Mouse (Mus musculus): ENCODE results near the gene Dscaml1. TPM values are rescaled to one million over a fixed set of nuclear protein-coding genes. Genes with fewer than 3 reads are reported as not detected.

The Dscaml1 gene
- polyA plus RNA-seq, 1 experiment from 2014 or later = 0.17 TPM

- TF ChIP-seq EP300 (optimal IDR thresholded peaks at IDR 0.05) = no peak
- TF ChIP-seq CTCF (IDR thresholded peaks at IDR 0.05; ENCODE audit: low read depth) = no peak
- Histone ChIP-seq H3K27ac (replicated peaks) (no peak overlapping the region), H3K9me3 (ENCODE audit: control insufficient read depth, low read length) (no peaks in the 10 kb centered on the region), H3K9ac (ENCODE audit: low read length) (no peak overlapping the region), H3K4me1 (replicated peaks; ENCODE audit: control insufficient read depth, insufficient read depth) (no peaks in the 10 kb centered on the region), H3K4me3 (ENCODE audit: low read depth, low read length) (no peak overlapping the region), H3K27me3 (ENCODE audit: control insufficient read depth, insufficient read depth, low read length) (no peaks in the 10 kb centered on the region), H3K36me3 (ENCODE audit: control insufficient read depth, insufficient read depth, low read length) (no peaks in the 10 kb centered on the region), H3K4me2 (replicated peaks; ENCODE audit: low read depth) (no peak overlapping the region)
- DNase-seq (ENCODE audit: low spot score) (no peak), ATAC-seq (ENCODE audit: low FRiP score, low TSS enrichment) (no peak)
- 81% methylated on average over 9 of the region's 9 CpGs for WGBS
Measured at GRCm38 (mm10) chr9:45592374-45592773, 165.9 kb downstream of the Dscaml1 start.

- no peaks in the 10 kb centered on the region for H3K36me3 ChIP-seq (ENCODE audit: control insufficient read depth, insufficient read depth, low read length)
- DNase-seq (ENCODE audit: low spot score) = no peak
- no peak overlapping the region for H3K4me3 ChIP-seq (ENCODE audit: low read depth, low read length)
- no peak overlapping the region for H3K4me2 ChIP-seq (replicated peaks; ENCODE audit: low read depth)
- no peak overlapping the region for H3K9ac ChIP-seq (ENCODE audit: low read length)
- WGBS = 70% methylated on average over 5 of the region's 5 CpGs
- H3K9me3 ChIP-seq (ENCODE audit: control insufficient read depth, low read length) = no peaks in the 10 kb centered on the region
- H3K4me1 ChIP-seq (replicated peaks; ENCODE audit: control insufficient read depth, insufficient read depth) = no peaks in the 10 kb centered on the region
- no peaks in the 10 kb centered on the region for H3K27me3 ChIP-seq (ENCODE audit: control insufficient read depth, insufficient read depth, low read length)
- no peak for ATAC-seq (ENCODE audit: low FRiP score, low TSS enrichment)
- H3K27ac ChIP-seq (replicated peaks) = no peak overlapping the region
- TF ChIP-seq EP300 (optimal IDR thresholded peaks at IDR 0.05) (no peak), CTCF (IDR thresholded peaks at IDR 0.05; ENCODE audit: low read depth) (no peak)
Measured at GRCm38 (mm10) chr9:45598117-45598516, 171.7 kb downstream of the Dscaml1 start.

DNA sequence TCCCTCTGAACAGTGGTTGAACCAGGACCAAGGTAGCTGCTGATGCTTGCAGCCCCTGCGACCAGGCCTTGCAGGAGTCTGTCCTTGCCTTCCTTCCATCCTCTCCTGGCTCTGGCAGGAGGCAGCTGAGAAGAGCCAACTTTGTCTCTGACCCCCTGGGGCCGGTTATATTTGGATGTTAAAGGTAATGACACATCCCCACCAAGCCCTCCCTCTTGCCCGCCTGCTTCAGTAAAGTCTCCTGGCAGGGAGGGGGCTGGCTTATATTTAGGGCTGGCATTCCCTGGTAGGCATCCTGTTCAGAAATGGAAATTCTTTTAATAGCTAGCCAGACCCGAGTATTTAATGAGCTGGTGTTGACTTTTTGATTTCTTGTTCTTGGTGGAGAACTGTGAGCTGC lies 172.9 kb downstream of the Dscaml1 start:
- no peak overlapping the region for H3K4me3 ChIP-seq (ENCODE audit: low read depth, low read length)
- ATAC-seq (ENCODE audit: low FRiP score, low TSS enrichment) (no peak), DNase-seq (ENCODE audit: low spot score) (no peak)
- no peak overlapping the region for H3K4me2 ChIP-seq (replicated peaks; ENCODE audit: low read depth)
- H3K27ac ChIP-seq (replicated peaks) = no peak overlapping the region
- H3K27me3 ChIP-seq (ENCODE audit: control insufficient read depth, insufficient read depth, low read length) = no peaks in the 10 kb centered on the region
- H3K9ac ChIP-seq (ENCODE audit: low read length) = no peak overlapping the region
- no peaks in the 10 kb centered on the region for H3K4me1 ChIP-seq (replicated peaks; ENCODE audit: control insufficient read depth, insufficient read depth)
- no peaks in the 10 kb centered on the region for H3K9me3 ChIP-seq (ENCODE audit: control insufficient read depth, low read length)
- TF ChIP-seq EP300 (optimal IDR thresholded peaks at IDR 0.05) = no peak
- no peak for TF ChIP-seq CTCF (IDR thresholded peaks at IDR 0.05; ENCODE audit: low read depth)
- WGBS = 34% methylated on average over 4 of the region's 4 CpGs
- no peaks in the 10 kb centered on the region for H3K36me3 ChIP-seq (ENCODE audit: control insufficient read depth, insufficient read depth, low read length)

DNA sequence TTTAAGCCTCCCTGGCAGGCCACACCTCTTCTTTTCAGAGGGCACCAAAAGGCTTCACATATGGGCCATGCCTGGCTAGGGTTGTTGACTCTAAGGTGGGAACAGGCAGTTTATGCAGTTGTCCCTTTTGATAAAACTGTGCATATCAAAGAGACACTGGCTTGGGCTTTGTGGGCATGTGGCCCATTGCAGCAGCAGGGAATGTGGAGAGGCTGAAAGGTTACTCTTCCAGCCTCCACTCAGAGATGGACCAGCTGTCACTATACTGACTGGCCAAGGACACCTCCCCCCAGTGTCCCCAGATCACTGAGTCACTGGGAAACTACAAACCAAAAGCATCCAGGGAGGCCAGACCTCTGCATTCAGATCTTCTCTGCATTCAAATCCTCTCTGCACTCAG lies 180.9 kb downstream of the Dscaml1 start:
- no peak overlapping the region for H3K4me3 ChIP-seq (ENCODE audit: low read depth, low read length)

GRCm38 (mm10) chr9:45608097-45609031 lies 181.9 kb downstream of the Dscaml1 start:
- TF ChIP-seq EP300 (optimal IDR thresholded peaks at IDR 0.05) = no peak
- no peak for TF ChIP-seq CTCF (IDR thresholded peaks at IDR 0.05; ENCODE audit: low read depth)
- no peak for DNase-seq (ENCODE audit: low spot score)
- no peak overlapping the region for H3K4me3 ChIP-seq (ENCODE audit: low read depth, low read length)

More for the DNA sequence above, 180.9 kb downstream of the Dscaml1 start:
- no peak for TF ChIP-seq CTCF (IDR thresholded peaks at IDR 0.05; ENCODE audit: low read depth)
- TF ChIP-seq EP300 (optimal IDR thresholded peaks at IDR 0.05) = no peak
- Histone ChIP-seq H3K9ac (ENCODE audit: low read length) (no peak overlapping the region), H3K9me3 (ENCODE audit: control insufficient read depth, low read length) (no peaks in the 10 kb centered on the region), H3K4me2 (replicated peaks; ENCODE audit: low read depth) (no peak overlapping the region), H3K4me1 (replicated peaks; ENCODE audit: control insufficient read depth, insufficient read depth) (no peaks in the 10 kb centered on the region), H3K27me3 (ENCODE audit: control insufficient read depth, insufficient read depth, low read length) (no peaks in the 10 kb centered on the region), H3K36me3 (ENCODE audit: control insufficient read depth, insufficient read depth, low read length) (no peaks in the 10 kb centered on the region), H3K27ac (replicated peaks) (no peak overlapping the region)
- DNase-seq (ENCODE audit: low spot score) = no peak
- ATAC-seq (ENCODE audit: low FRiP score, low TSS enrichment) = no peak

GRCm38 (mm10) chr9:45610336-45611060 lies 184.1 kb downstream of the Dscaml1 start:
- Histone ChIP-seq H3K4me1 (replicated peaks; ENCODE audit: control insufficient read depth, insufficient read depth) (no peaks in the 10 kb centered on the region), H3K4me2 (replicated peaks; ENCODE audit: low read depth) (no peak overlapping the region), H3K4me3 (ENCODE audit: low read depth, low read length) (no peak overlapping the region), H3K9ac (ENCODE audit: low read length) (no peak overlapping the region), H3K36me3 (ENCODE audit: control insufficient read depth, insufficient read depth, low read length) (no peaks in the 10 kb centered on the region), H3K27me3 (ENCODE audit: control insufficient read depth, insufficient read depth, low read length) (no peaks in the 10 kb centered on the region), H3K9me3 (ENCODE audit: control insufficient read depth, low read length) (no peaks in the 10 kb centered on the region), H3K27ac (replicated peaks) (no peak overlapping the region)
- DNase-seq (ENCODE audit: low spot score) = no peak
- 50% methylated on average over 11 of the region's 11 CpGs for WGBS
- no peak for ATAC-seq (ENCODE audit: low FRiP score, low TSS enrichment)
- TF ChIP-seq CTCF (IDR thresholded peaks at IDR 0.05; ENCODE audit: low read depth) (no peak), EP300 (optimal IDR thresholded peaks at IDR 0.05) (no peak)

More at GRCm38 (mm10) chr9:45608097-45609031, 181.9 kb downstream of the Dscaml1 start:
- no peak overlapping the region for H3K9ac ChIP-seq (ENCODE audit: low read length)
- no peaks in the 10 kb centered on the region for H3K9me3 ChIP-seq (ENCODE audit: control insufficient read depth, low read length)
- ATAC-seq (ENCODE audit: low FRiP score, low TSS enrichment) = no peak
- no peaks in the 10 kb centered on the region for H3K36me3 ChIP-seq (ENCODE audit: control insufficient read depth, insufficient read depth, low read length)
- H3K27me3 ChIP-seq (ENCODE audit: control insufficient read depth, insufficient read depth, low read length) = no peaks in the 10 kb centered on the region
- no peaks in the 10 kb centered on the region for H3K4me1 ChIP-seq (replicated peaks; ENCODE audit: control insufficient read depth, insufficient read depth)
- H3K27ac ChIP-seq (replicated peaks) = no peak overlapping the region
- no peak overlapping the region for H3K4me2 ChIP-seq (replicated peaks; ENCODE audit: low read depth)
- 45% methylated on average over 13 of the region's 13 CpGs for whole genome bisulfite sequencing
